Mouse (Mus musculus) monocyte, adult 2 months (primary cell): ENCODE measurements at regions not wholly inside any gene's neighbourhood (a gene's known extent, or its start where the extent isn't known, plus 50 kb on each side); places are given as distances from the start of the nearest gene placed in this dataset.

Experiments
- DNase-seq, 2 experiments: peaks; one replicate each; pipeline ENCODE4 v3.0.0; 2022; ENCODE audit warnings: low spot score in 2 of 2, low read depth in 1 of 2

DNA sequence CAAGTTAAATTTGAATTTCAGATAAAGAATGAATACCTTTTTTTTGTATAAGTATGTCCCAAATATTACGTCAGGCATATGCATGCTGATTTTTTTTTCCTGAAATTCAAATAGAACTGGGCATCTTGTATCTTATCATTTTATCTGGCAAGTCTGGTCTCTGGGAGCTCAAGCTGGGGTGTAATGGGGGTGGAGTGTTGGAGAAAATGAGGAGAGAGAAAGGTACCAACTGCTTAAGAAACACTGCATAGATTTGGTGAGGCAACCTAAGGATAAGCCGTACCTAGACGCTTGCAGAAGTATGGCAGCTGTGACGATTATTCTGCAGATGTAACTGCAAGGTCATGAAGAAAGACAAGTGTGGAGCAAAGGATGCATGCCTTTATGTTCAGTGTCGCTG lies 601.7 kb downstream of the Bcl11a start:
- no peak for DNase-seq

DNA sequence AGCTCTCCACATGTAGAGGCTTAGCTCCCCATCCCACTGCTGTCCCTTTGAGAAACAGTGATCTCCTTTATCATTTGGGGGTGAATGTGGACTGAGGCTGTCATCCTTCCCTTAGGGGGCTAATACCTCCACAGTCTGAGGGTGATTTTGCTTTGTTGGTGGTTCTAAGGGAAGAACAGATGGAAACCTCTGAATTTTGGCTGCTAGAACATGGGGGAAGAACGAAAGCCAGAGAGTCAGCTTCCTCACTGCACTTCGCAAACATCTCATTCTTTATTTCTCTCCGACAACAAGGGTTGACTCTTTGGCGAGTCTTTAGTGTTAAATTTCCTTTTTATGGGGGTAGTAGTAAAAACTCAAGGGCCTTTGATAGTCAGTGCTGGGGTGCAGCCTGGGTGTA lies 604.6 kb downstream of the Bcl11a start:
- DNase-seq = no peak

DNA sequence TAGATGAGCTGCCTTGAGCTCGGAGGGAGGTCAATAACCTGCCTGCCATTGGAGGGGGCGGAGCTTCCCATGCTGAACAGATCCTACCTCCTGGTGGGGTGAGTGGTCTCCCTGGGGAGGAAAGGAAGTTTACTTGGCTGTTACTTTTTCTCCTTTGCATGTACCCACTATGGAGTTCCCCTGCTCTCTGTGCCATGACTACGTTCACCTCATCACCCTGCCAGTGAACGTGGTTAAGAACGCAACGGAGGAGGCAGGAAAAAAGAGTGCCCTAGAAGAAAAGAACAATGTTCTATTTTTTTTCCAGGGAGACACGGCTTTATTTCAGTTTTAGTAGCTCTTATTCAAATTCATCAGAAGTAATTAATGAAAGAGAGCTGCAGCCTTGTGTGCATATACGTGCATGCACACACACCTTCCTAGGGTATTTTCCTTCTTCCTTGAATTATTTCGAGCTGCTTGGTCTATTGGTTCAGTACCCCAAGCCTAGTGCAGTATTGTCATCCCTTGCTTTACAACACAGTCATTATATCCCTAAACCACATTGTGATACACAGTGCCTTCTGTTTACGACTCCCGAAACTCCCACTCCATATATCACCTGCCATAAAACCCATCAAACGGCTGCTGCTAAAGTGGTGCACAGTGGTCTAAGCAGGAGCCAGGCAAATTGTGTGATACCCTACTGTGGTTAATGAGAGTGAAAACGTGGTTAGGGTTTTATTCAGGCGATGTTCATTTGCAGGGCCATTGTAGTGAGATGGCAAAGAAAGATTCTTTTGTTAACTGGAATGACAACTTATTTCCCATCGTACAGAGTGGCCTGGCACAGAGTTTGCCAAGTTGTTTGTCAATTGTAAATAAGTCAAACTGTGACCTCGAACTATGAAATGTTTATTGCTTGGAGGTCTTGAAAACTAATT lies 608.0 kb downstream of the Bcl11a start:
- DNase-seq = no peak

DNA sequence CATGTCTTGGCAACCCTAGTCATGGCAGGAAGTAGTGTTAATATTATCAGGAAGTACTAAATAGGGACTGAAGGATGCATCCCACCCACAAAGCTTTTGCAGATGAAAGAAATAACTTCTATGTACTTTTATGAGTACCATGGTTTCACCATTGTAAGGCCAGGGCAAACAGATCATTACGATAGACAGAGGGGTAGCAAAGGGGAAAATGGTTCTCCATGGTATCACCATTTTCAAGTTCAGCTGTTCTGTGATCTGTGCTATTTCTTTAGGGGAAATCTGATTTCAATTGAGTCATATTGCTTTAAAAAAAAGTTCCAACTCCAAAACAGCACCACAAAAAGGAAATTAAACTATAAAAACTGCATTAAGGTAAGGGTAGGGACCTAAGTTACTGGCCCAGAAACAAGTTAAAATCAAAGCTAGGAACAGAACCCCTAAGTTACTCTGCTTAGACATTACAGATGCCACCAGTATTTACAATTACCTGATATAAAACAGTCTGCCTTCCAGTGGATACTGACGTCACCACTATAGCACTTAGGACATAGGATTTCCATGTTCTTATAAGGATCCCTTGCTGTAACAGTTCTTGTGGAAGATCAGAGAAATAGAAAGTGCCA lies 610.4 kb downstream of the Bcl11a start:
- no peak for DNase-seq

DNA sequence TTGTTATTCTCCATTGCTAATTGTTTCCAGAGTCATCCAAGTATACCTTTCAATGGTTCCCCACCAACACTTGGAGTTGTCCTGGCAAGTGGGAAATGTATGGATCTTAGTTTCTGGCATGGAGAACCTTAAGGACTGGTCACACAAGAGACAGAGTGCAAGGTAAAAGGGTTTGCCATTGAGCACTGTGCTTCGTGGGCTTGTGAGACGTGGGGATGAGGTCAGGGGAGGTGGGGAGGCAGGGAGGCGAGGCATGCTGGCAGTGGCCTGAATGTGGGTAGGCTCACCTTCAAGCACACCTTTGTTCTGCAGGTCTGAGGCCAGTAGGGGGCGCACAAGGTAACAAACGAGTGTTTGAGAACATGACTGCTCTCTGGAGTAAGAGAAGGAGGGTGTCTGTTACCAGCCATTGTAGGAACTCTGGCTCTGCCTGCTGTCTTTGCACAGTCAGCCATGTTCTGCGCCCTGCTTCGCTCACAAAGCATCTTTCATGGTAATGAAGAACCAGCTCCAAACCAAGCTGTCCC lies 612.0 kb downstream of the Bcl11a start:
- no peak for DNase-seq

DNA sequence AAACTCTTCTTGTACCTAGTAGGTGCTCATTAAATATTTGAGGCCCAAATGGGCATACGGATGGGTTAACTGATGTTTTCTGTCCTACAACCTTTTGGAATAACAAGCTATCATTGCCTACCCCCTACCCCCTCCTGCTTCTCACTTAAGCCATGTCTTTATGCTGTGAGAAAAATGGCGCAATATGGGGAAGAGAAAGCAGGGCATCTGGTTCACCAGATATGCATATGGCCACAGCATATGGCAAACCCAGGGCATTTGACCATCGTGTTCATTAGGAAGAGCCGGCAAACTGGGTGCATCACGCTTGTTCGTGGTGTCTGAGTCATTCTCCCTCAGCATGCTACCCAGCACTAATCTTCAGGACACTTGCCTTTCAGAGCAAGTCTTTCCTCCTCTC lies 616.1 kb downstream of the Bcl11a start:
- no peak for DNase-seq

DNA sequence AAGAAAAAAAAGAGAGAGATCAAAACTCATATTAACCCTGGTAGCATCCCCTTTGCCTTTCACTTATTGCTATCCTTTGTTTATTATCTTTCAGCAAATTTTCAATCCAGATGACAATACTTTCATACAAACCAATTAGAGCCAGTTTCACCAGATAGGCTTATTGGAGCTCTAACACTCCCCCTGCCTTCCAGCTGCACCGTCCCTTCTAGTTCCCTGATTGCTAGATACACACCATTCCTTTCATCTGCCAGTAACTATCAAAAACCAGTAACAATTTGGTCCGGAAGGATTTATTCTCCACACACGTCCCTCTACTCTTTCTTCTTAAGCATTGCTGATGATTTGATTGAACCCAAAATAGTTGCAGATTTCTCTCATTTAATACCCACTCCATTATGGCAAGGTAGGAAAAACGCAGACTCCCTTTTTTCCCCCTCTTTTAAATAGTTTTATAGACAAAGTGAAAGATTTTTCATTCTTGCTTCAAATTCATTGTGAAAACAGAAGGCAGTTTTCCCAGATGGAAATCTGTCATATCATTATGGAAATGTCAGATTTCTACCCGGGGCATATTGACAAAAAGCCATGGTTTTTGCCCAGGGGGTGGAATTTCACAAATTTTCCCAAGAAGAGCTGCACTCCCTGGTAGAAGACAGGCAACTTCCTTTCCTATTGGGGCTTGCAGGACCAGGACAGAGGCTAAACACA lies 617.3 kb downstream of the Bcl11a start:
- DNase-seq = no peak

DNA sequence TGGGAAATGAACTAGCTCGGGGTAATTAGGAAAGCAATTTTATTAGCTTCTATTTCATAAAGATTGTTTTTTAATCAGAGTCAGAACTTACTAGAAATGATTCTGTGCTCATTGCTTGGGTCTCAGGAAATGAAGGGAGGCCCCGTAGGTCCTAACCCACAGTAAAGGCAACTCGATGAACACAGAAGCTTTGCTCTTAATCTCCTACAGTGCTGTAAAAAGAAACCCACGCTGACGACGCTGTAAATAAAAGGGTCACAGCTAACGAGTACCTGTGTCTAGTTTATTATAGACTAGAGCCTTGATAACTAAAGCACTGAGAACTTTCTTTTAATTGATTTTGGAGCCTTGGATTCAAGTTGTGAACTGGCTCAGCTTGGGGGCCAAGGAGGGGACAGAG lies 618.7 kb downstream of the Bcl11a start:
- no peak for DNase-seq

DNA sequence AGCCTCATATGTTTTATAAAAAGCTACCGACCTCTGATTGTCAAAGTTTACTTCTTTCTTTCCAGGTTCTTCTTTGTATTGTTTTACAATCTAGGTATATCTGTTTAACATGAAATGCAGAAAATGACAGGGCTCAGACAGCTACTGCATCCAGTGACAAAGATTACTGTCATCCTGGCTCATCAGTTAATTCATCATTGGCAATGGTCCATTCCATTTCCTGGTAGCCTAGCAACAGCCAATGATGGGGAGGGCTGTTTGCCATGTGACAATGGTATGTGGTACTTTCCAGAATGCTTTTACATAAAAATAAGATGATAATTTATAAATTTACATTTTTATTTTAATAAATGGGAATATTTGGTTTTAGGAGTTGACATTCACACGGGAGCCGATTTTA lies 630.9 kb downstream of the Bcl11a start:
- no peak for DNase-seq

DNA sequence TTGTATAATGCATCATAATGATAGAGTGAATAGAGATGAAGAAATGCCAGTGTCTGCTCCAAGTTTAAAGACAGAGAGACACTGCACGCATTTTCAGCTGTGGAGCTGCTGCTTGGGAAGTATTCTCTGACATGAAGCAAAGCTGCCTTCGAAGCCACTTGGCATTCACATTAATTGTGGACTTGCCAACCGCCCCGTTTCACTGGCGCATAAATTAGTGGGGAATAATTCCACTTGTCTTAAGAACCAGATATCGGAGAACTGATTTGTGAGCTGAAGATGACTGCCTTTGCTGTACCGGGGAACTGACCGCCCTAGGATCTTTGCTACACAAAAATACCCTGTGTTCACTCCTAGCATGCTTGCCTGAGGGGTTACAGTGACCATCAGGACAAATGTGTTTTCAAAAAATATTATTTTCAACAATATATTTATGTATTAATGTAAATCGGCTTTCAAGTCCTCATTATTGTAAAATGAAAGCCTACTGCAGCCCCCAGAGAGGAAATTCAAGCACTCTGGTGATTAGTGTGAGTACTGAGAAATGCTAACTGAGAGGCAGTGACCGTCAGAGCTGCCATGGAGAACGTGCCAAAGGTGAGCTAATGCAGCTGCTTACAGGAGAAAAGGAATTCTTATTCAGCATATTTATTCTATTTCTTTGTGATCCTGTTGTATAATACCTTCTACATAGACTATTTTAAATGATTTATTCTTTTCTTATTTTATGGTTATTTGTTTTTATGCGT lies 638.9 kb downstream of the Bcl11a start:
- DNase-seq = no peak

DNA sequence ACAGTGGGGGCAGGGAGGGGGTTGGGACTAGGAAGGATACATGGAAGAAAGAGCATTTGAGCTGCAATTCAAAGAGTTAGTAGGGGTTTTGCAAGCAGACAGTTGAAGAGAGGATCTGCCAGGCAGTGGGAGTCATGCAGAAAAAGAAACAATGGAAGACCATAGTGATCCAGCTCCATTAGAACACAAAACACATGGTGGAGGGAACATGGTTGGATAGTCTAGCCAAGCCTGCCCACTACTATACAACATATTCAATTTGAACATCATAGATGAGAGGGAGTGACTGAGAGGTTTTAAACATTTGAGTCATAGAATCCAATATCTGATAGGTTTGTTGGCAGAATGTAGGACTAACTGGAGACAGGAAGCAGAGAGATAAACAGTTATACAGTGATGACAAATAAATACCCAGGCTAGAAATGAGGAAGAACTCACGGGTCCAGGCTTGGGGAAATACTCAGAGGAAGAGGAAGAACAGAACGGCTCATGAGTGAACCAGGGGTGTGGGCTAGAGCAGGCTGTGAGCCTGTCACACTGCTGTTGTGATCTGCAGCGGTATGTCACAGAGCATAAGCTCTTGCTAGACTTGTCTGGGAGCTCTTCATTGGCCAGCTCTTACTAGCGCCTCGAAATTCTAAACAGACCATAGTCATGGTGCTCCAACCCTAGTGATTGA lies 646.5 kb downstream of the Bcl11a start:
- no peak for DNase-seq

DNA sequence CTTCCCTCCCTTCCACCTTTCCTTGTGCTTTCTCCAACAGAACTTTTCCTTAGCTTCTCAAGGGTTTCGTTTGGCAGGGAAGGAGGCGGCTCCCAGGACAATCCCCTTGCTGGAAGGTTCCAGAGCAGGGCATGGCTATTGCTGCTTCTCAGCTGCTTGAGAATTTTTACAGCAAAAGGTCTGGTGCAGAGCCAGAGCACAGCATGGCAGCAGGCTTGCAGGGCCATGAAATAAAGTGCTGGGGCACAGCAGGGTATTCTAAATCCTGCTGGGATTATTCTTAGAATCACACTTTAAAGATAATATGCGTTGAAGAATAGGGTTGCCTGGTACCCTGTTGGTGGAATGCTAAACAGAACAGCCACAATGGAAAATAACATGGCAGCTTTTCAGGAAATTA lies 648.5 kb downstream of the Bcl11a start:
- no peak for DNase-seq

DNA sequence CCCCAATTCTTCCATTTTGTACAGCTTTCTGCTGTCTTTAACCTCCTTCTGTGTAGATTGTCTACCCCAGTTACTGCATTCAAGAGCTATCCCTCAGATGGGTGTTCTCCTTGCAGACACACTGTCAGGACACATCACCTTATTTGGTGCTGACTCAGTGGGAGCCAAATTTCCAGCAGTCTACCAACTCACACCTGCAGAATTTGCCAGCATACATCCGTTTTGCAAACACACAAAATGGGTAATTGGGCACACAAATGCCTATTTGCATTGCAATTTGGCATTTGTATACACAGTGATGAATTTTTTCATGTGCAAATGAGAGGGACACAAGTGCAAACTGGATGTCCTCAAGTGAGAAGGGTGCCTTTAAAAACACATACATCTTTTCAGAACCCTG lies 649.5 kb downstream of the Bcl11a start:
- no peak for DNase-seq

DNA sequence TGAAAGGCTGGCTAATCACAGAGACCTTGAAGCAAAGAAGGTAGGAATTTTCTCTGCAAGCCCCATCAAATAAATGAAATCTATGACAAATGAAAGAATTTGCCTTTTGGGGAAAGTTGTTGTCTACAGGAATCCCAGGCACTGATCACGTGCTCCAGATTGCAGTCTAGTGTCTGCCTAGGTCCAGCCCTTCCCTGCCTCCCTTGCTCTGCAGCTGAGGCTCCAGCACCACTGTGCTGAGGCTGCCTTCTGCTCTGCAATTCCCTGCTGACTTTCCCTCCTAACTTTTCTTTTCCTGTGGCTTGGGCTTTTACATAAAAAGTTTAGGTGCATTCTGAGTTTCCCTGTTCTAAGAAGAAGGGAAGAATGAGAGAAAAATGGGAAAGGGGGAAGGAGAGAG lies 653.6 kb downstream of the Bcl11a start:
- DNase-seq = no peak

DNA sequence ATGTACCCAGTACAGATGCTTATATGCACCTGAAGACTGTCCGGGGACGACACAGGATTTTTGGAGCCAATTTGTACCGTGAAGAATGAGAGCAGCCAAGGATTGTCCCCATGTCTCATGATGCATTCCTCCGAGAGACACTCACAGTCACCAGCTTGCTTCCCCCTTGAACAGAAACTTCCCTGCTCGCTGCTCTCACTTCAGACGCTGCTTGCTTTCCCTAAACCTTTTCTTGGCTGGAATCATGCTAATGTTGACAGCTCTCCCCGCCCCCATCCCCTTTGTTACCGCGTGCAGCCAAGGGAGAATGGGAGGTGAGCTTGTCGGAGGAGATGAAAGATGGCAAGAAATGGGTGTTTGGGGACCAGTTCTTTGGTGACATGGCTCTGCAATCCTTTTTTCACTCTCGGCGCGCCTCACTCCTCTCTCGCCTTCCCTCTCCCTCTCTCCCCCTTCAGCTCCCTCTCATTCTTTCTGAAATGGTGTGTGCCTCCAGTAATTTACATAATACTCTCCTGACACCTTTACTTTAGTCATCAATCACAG lies 661.9 kb downstream of the Bcl11a start:
- no peak for DNase-seq

DNA sequence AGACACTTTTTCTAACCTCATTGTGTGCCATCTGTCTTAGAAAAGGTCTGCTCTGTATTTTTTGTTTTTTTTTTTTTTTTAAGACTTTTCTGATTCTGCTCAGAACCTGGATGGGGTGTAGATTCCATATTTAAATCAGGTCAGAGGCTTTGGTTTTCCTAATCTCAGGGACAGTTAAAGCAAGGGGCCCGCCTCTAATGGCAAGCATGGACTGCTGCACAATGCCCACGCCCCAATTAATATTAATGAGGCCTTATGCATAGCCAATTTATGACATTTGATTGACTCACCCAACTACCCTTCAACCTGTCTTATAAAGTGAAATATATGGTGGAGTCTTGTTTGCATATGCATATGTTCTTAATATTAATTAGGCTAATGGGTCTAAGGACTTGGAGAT lies 662.6 kb downstream of the Bcl11a start:
- no peak for DNase-seq

DNA sequence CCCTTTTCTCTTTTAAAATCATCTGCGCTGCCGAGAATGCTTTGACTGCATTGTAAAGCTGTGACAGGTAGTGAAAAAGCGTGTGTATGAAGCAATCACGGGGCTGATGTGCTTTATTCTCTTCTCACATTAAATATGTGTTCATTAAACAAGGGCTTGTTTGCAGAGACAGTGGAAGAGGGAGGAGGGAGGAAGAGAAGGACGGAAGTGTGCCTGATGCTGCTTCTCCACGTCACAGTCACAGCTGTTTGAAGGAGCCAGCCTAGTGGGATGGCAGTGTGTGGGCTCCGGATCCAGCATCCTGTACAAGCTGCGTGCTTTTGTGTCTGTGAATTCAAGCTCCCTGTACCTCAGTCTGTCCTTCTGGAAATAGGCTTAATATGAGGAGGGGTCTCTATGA lies 664.7 kb downstream of the Bcl11a start:
- no peak for DNase-seq

DNA sequence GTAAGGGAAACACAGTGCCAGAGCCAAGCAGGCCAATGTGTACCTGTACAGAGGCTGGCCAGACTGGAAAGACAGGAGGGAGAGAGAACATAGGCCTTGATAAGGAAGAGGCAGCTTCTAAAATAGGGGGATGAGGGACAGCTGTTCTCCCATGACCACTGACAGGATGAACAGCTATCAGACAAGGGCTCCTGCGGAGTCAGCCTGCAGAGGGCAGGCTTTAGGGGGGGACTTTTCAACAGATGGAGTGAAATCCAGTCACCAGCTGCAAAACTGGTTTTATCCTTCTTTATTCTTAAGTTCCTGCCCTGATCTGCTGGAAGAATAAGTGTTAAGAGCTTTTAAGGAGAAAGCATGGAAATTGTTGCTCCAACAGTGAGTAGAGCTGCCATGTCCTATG lies 665.6 kb downstream of the Bcl11a start:
- no peak for DNase-seq

DNA sequence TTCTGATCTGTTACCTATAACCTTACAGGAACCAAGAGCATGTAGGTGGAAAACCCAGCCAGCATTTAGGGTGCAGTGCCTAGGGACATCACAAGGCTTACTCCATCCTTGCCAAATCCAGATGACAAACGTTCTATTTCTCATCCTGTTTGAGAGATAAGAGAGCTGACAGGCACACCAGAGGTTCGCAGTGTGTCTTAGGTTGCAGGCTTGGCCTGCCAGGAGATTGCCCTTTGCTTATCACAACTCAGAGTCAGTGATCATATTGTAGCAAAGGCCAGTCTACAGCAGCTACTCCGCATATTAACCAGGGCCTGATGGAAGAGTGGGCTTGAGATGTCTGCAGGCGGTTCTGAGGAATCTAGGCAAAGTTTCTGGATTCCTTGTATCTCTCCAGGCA lies 668.0 kb downstream of the Bcl11a start:
- DNase-seq = no peak

DNA sequence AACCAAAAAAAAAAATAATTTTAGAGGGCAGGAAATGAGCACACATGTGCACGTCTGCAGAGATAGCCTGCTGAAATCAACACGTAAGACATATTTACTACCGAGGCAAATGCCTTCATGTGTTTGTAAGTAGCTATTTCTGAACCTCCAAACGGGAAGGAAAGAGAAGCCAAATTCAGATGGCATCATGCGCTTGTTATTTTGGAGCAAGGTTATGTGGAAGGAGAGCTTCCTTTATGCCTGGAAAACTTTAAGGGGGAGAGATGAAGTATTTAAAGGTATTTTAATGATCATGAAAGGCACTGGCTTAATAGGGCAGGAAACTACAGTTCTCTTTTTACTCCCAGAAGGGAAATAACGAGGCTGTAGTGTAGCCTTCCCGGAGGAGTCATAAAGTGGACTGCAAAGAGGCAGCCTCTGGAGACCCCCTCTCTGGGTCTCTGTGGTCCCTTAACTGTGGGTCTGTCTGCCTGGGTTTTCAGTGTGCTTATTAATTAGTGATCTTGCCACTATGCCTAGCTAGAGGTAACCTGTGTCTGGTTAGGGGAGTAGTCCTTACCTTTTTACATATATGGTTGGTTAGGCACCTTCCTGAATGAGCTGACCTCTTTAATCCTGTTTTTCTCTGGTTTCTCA lies 672.4 kb downstream of the Bcl11a start:
- no peak for DNase-seq
